Comparison of ENCODE assay signal across 9 mouse cellular contexts in genomic region chr1:135945711-135946110, GRCm38 (mm10). TPM values are rescaled to one million over a fixed set of nuclear protein-coding genes. Genes with fewer than 3 reads are reported as not detected.
DNase-seq lines count a peak whose midpoint lies in the region; ATAC-seq and TF ChIP-seq lines count a peak whose summit lies in the region.
"Had no signal": no experiment of that assay in that cellular context is flagged by ENCODE, and none has a peak within 500 bp of the region (broad histone marks: within the 10 kb centered on the region; RNA-seq: fewer than 3 reads in every experiment).

No protein-coding gene starts in this region.

- H3K4me2 ChIP-seq in hindbrain, postnatal 0 days (ENCODE audit: low read depth, low read length) = no peak overlapping the region

- H3K27ac ChIP-seq in layer of hippocampus, adult 2 months = 0 out of 2 replicates have a peak overlapping the region, but pooled peaks have one; percentile 28
- no peak overlapping the region for H3K27ac ChIP-seq in hindbrain, postnatal 0 days

- H3K27me3 ChIP-seq in hindbrain, postnatal 0 days (ENCODE audit: insufficient read depth, low read length) = no peaks in the 10 kb centered on the region

- TF ChIP-seq POLR2A in lung, adult 2 months (IDR thresholded peaks at IDR 0.05; ENCODE audit: borderline replicate concordance, extremely low read depth, low read depth, low read length) = no peak

- peak in 1 of 2 experiments; percentile 30 for DNase-seq in layer of hippocampus, adult 2 months (ENCODE audit: low spot score in 2 of 2)
- DNase-seq in layer of hippocampus, adult 9-11 months = no peak
- DNase-seq in Muller cell, postnatal 12 days (ENCODE audit: inconsistent ontology term) = peak; percentile 50
- DNase-seq in cerebellum, adult 9-11 months = peak; percentile 40
- DNase-seq in hindbrain, postnatal 0 days (ENCODE audit: low spot score) = peak; percentile 81
- DNase-seq in lung, adult 2 months = peak; percentile 29
- DNase-seq in right cerebral cortex, adult 2 months (ENCODE audit: low spot score in 2 of 2) = peak; percentile 42 to 44
- DNase-seq in yolk sac, embryonic 10.5 days (ENCODE audit: low spot score) = no peak

- 10% methylated on average over 7 of the region's 7 CpGs for WGBS in hindbrain, postnatal 0 days
- 9% methylated on average over 7 of the region's 7 CpGs for WGBS in lung, adult 2 months

- H3K4me1 ChIP-seq in hindbrain, postnatal 0 days (ENCODE audit: insufficient read depth, low read length) = no peaks in the 10 kb centered on the region
- H3K4me1 ChIP-seq in lung, adult 2 months (ENCODE audit: control insufficient read depth, insufficient read depth, low read length) = no peaks in the 10 kb centered on the region

- ATAC-seq in hindbrain, postnatal 0 days = peak; percentile 18; the same call in 1 of the 2 replicates

- peak; percentile 88 for TF ChIP-seq CTCF in layer of hippocampus, adult 2 months (conservative IDR thresholded peaks at IDR 0.05)
- TF ChIP-seq CTCF in hindbrain, postnatal 0 days (IDR thresholded peaks at IDR 0.05; ENCODE audit: low read depth) = peak; percentile 85
- peak; percentile 78 for TF ChIP-seq CTCF in lung, adult 2 months (IDR thresholded peaks at IDR 0.05; ENCODE audit: insufficient read depth, low read length)

- H3K4me3 ChIP-seq in layer of hippocampus, adult 2 months = no peak overlapping the region
- no peak overlapping the region for H3K4me3 ChIP-seq in hindbrain, postnatal 0 days (ENCODE audit: low read length)
- no peak overlapping the region for H3K4me3 ChIP-seq in lung, adult 2 months (replicated peaks; ENCODE audit: extremely low read depth, low read depth, low read length)

- no peaks in the 10 kb centered on the region for H3K36me3 ChIP-seq in hindbrain, postnatal 0 days (ENCODE audit: insufficient read depth, low read length)

- H3K9ac ChIP-seq in hindbrain, postnatal 0 days (replicated peaks; ENCODE audit: low read length) = no peak overlapping the region

- H3K9me3 ChIP-seq in hindbrain, postnatal 0 days (ENCODE audit: low read length) = no peaks in the 10 kb centered on the region

RNA-seq across cellular contexts. Expression of gene Pkp1, which starts 26.7 kb away (rescaled TPM):
- total RNA-seq in layer of hippocampus, adult 2 months (2021) = not detected
- total RNA-seq in hindbrain, postnatal 0 days (2014; rRNA removed) = 0.25 and 0.58 TPM in 2 replicates
- polyA plus RNA-seq in hindbrain, postnatal 0 days (2015; fragmentation: Nextera tagmentation; extraction: Ambion mirVana) = 0.09 and 0.14 TPM in 2 replicates
- polyA plus RNA-seq in lung, adult 2 months (2012; rRNA removed) = 0.07 and 40.6 TPM in 2 replicates
- total RNA-seq: neutrophil, adult 5-6 weeks had no signal

Comparison
In these comparisons a context has a peak if more than half of its experiments do, and no peak if none do; other contexts are left out.
1. DNase-seq: peak in Muller cell, postnatal 12 days (single experiment), cerebellum, adult 9-11 months (single experiment), hindbrain, postnatal 0 days (single experiment), lung, adult 2 months (single experiment) and right cerebral cortex, adult 2 months (2 of 2); none in layer of hippocampus, adult 9-11 months (single experiment) and yolk sac, embryonic 10.5 days (single experiment).
2. Peak in every context shown above with its lines, with median percentiles within 50 percentile points of each other: CTCF ChIP-seq.